Mouse (Mus musculus) intestine, embryonic 14.5 days (tissue): ENCODE measurements around the gene Arhgap32. TPM values are rescaled to one million over a fixed set of nuclear protein-coding genes. Genes with fewer than 3 reads are reported as not detected.

Experiments
- ATAC-seq: fragments of 200-750 bp; cut with Nextera tagmentation; replicated peaks from 2 replicates; pipeline ENCODE4 v1.8.0; 2017; ENCODE audit warnings: low read depth, moderate number of reproducible peaks, moderate TSS enrichment, moderate library complexity; ENCODE audit not compliant: low FRiP score, low TSS enrichment
- DNase-seq: peaks from one replicate; pipeline ENCODE4 v3.0.0-alpha.2; 2018; ENCODE audit warnings: low spot score
- H3K27ac ChIP-seq: fragments of 300-500 bp; sonication (generic); 2 replicates; pipeline ENCODE4 v1.5.1; 2014; ENCODE audit warnings: low read depth, mild to moderate bottlenecking, control low read depth
- H3K27me3 ChIP-seq: fragments of 300-500 bp; sonication (generic); replicated peaks from 2 replicates; pipeline ENCODE4 v1.6.1; 2014; ENCODE audit warnings: low read length, control low read depth; ENCODE audit not compliant: control insufficient read depth, insufficient read depth
- H3K36me3 ChIP-seq: fragments of 300-500 bp; sonication (generic); 2 replicates; pipeline ENCODE4 v1.6.1; 2014; ENCODE audit warnings: low read length, control low read depth; ENCODE audit not compliant: control insufficient read depth, insufficient read depth
- H3K4me1 ChIP-seq: fragments of 300-500 bp; sonication (generic); replicated peaks from 2 replicates; pipeline ENCODE4 v1.6.1; 2014; ENCODE audit warnings: low read length, control low read depth, mixed read lengths; ENCODE audit not compliant: control insufficient read depth, insufficient read depth
- H3K4me2 ChIP-seq: fragments of 300-500 bp; sonication (generic); 2 replicates; pipeline ENCODE4 v1.6.1; 2014; ENCODE audit warnings: low read length
- H3K4me3 ChIP-seq: fragments of 300-500 bp; sonication (generic); 2 replicates; pipeline ENCODE4 v1.5.1; 2014; ENCODE audit warnings: low read depth, low read length, control low read depth, mixed read lengths
- H3K9ac ChIP-seq: fragments of 300-500 bp; sonication (generic); 2 replicates; pipeline ENCODE4 v1.6.1; 2014; ENCODE audit warnings: mild to moderate bottlenecking, low read length
- H3K9me3 ChIP-seq: fragments of 300-500 bp; sonication (generic); 2 replicates; pipeline ENCODE4 v1.6.1; 2016; ENCODE audit warnings: low read length, control low read depth; ENCODE audit not compliant: control insufficient read depth
- WGBS: fragments of 180-500 bp; shearing (Covaris S2); extraction: QIAGEN DNeasy Blood & Tissue Kit; methylation state at CpG from one replicate; pipeline ENCODE4 v1.1.7; 2014; 5-methylcytosine and 5-hydroxymethylcytosine counted together
- polyA plus RNA-seq: library from polyadenylated mRNA; unstranded; fragments of >200 nt; fragmentation: Nextera tagmentation; extraction: Ambion mirVana; gene quantifications from 2 replicates; pipeline ENCODE4 v1.2.1, GENCODE M21; 2014

Gene Arhgap32
- polyA plus RNA-seq, 1 experiment from 2014 or later, result 10.6 TPM

DNA sequence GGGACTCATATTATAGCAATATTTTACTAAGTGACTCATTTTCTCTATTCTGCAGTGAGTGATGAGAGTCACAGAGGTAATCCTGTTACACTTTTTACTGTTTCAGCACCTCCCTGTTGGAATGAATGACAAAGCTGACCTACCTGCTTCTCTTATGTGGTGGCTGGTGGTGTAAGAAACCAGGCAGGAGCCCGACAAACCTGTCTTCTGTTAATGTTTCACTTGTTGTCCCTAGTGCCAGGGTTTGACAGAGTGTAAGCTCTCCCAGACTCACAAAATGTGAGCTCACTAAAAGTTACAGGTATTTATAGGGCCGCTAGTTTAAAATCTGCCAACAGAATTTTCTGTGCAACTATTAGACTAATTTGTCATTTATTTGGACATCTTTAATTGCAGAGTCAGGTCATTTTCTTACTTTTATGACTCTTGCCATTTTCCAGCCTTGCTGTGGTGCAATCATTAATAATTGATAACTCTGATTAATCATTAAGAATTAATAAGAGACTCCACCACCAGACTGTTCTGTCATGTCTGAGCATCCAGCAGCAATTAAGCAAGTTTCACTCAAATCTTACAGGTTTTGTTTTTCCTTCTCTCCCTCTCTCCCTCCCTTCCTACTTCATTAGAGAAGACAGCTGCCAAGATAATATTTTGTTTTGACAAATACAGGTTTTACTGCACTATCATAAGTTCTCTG is 127.1 kb downstream of the Arhgap32 start:
- H3K4me2 ChIP-seq, result 0 out of 2 replicates have a peak overlapping the region, but pooled peaks have one; percentile 13
- peak; percentile 70 for ATAC-seq
- 59% methylated on average over 2 of the region's 2 CpGs for WGBS

DNA sequence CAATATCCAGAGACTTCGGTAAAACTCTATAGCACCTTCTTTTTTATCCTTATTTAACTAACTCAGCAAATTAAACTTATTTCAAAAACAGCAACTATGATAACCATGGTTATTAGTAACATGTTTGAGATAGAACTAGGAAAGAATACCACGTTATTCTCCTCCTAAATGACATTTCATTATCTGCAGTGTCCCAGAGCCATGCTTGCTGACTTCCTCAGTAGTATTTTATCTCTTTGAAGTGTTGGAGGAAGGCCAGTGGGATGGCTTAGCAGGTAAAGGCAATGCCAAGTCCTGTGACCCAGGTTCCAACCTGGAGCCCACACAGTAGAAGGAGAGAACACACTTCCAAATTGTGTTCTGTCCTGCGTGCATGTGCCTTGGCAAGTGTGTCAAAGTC is 129.3 kb downstream of the Arhgap32 start:
- WGBS, result 90% methylated on average over 3 of the region's 3 CpGs
- H3K27ac ChIP-seq, result no peak overlapping the region
- H3K9ac ChIP-seq, result no peak overlapping the region
- H3K4me3 ChIP-seq, result no peak overlapping the region
- no peaks in the 10 kb centered on the region for H3K27me3 ChIP-seq
- no peaks in the 10 kb centered on the region for H3K4me1 ChIP-seq
- no peak overlapping the region for H3K4me2 ChIP-seq
- no peaks in the 10 kb centered on the region for H3K9me3 ChIP-seq
- ATAC-seq, result no peak
- H3K36me3 ChIP-seq, result peaks cover 35% of the 10 kb centered on the region
- DNase-seq, result no peak

More for the DNA sequence above, 127.1 kb downstream of the Arhgap32 start:
- Histone ChIP-seq H3K27ac (no peak overlapping the region), H3K27me3 (no peaks in the 10 kb centered on the region), H3K9ac (no peak overlapping the region), H3K36me3 (peaks cover 25% of the 10 kb centered on the region), H3K4me1 (no peaks in the 10 kb centered on the region), H3K9me3 (no peaks in the 10 kb centered on the region), H3K4me3 (no peak overlapping the region)
- DNase-seq, result no peak

DNA sequence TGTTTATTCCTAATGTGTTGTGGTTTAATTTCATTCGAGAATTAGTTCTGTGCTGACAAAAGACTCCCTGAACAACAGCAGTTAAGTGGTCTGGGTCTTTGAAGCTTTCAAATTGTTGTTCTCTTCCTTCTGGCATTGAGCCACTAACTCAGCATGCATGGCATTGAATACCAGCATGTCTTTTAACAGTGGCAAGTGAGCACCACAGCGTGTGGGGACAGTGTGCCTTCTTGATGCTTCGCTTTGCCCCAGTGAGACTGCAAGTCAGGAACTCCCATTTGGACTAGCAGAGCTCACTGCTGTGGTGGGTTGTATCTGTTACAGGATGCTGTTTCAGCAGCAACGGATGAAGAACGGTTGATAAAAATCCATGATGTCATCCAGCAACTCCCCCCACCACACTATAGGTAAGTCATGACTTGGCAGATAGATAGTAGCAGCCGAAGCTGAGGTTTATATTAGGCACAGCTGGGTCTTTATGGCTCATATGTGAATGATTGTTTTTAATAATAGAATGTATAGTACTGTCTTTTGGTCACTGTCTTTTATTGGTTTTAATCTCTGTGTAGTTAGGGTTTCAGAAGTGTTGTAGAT is 130.3 kb downstream of the Arhgap32 start:
- WGBS, result 72% methylated on average over 6 of the region's 6 CpGs
- Histone ChIP-seq H3K27me3 (no peaks in the 10 kb centered on the region), H3K36me3 (peaks cover 45% of the 10 kb centered on the region), H3K4me3 (no peak overlapping the region), H3K9me3 (no peaks in the 10 kb centered on the region), H3K4me2 (no peak overlapping the region), H3K27ac (no peak overlapping the region), H3K4me1 (no peaks in the 10 kb centered on the region), H3K9ac (no peak overlapping the region)
- DNase-seq, result no peak
- no peak for ATAC-seq

DNA sequence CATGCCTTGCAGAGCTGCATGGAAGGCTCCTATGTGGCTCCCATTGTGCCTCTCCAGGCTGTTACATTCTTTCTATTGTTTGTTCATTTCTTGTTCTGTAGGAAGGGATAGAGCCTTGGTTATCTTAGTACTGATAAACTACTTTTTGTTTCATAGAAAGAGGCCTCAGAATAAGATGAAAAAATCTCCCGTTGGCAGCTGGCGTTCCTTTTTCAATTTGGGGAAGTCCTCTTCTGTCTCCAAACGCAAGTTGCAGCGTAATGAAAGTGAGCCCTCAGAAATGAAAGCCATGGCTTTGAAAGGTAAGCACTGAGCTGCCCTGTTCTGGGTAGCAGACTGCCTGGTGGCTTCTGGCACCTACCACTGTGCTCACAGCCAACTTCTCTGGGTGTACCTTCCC is 134.6 kb downstream of the Arhgap32 start:
- ATAC-seq (no peak), DNase-seq (no peak)
- no peak overlapping the region for H3K4me2 ChIP-seq
- peaks cover 75% of the 10 kb centered on the region for H3K36me3 ChIP-seq
- H3K9ac ChIP-seq, result no peak overlapping the region
- no peaks in the 10 kb centered on the region for H3K27me3 ChIP-seq
- no peaks in the 10 kb centered on the region for H3K4me1 ChIP-seq
- H3K27ac ChIP-seq, result no peak overlapping the region
- WGBS, result 85% methylated on average over 4 of the region's 4 CpGs
- H3K4me3 ChIP-seq, result no peak overlapping the region
- H3K9me3 ChIP-seq, result no peaks in the 10 kb centered on the region

DNA sequence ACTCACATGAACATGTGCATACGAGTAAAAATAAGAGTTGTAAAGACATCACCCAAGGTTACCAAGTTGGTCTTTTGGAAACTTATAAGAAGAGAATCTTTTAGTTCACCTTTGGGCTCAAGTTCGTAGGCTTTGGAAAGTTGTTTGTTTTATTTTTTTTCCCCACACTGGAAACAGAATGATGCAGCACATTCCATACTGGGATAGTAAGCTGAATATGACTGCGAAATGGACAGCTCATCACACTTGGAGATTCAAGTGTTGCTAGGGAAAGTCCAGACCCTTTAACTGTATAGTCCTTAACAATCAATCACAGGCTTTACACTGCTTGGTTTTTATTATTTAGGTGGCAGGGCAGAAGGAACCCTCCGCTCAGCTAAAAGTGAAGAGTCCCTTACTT is 137.8 kb downstream of the Arhgap32 start:
- Histone ChIP-seq H3K36me3 (peaks cover 76% of the 10 kb centered on the region), H3K4me3 (no peak overlapping the region), H3K27ac (no peak overlapping the region), H3K9me3 (no peaks in the 10 kb centered on the region), H3K4me1 (no peaks in the 10 kb centered on the region), H3K27me3 (no peaks in the 10 kb centered on the region), H3K4me2 (no peak overlapping the region), H3K9ac (no peak overlapping the region)
- WGBS, result 90% methylated on average over 4 of the region's 4 CpGs
- no peak for DNase-seq
- no peak for ATAC-seq

DNA sequence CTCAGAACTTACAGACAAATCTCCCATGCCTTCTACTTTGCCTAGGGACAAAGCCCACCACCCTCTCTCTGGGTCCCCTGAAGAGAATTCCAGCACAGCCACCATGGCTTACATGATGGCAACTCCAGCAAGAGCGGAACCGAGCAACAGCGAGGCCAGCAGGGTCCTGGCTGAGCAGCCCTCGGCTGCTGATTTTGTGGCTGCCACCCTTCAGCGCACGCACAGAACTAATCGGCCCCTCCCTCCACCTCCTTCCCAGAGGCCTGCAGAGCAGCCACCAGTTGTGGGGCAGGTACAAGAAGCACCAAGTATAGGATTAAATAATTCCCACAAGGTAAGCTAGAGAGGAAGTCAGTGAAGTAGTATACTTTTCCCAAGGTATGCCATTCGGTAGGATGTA is 141.4 kb downstream of the Arhgap32 start:
- Histone ChIP-seq H3K36me3 (peaks cover 83% of the 10 kb centered on the region), H3K4me3 (no peak overlapping the region), H3K27me3 (no peaks in the 10 kb centered on the region), H3K27ac (no peak overlapping the region), H3K9ac (no peak overlapping the region), H3K9me3 (no peaks in the 10 kb centered on the region), H3K4me2 (no peak overlapping the region), H3K4me1 (no peaks in the 10 kb centered on the region)
- WGBS, result 86% methylated on average over 8 of the region's 8 CpGs
- ATAC-seq, result no peak
- DNase-seq, result no peak

DNA sequence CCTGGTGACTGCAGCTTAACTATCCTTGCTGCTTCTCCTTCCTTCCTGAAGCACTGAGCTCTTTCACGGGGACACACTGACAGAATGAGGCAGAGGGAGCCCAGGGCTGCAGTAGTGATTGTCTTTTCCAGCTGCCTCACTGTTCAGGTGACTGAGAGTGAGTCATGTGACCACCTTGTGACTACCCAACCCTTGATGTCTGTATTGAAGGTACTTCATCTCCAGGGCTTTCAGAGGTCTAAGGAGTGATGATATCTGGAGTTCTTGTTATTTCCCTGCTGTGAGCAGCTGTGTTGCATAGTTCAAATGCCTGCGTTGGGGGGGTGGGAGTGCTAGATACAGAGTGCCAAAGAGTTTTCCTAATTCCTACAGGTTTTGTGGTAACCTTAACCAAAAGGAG is 141.9 kb downstream of the Arhgap32 start:
- Histone ChIP-seq H3K9ac (no peak overlapping the region), H3K4me1 (no peaks in the 10 kb centered on the region), H3K4me3 (no peak overlapping the region), H3K27ac (no peak overlapping the region), H3K9me3 (no peaks in the 10 kb centered on the region), H3K4me2 (no peak overlapping the region), H3K36me3 (peaks cover 83% of the 10 kb centered on the region), H3K27me3 (no peaks in the 10 kb centered on the region)
- ATAC-seq (no peak), DNase-seq (no peak)
- WGBS, result 86% methylated on average over 2 of the region's 2 CpGs

DNA sequence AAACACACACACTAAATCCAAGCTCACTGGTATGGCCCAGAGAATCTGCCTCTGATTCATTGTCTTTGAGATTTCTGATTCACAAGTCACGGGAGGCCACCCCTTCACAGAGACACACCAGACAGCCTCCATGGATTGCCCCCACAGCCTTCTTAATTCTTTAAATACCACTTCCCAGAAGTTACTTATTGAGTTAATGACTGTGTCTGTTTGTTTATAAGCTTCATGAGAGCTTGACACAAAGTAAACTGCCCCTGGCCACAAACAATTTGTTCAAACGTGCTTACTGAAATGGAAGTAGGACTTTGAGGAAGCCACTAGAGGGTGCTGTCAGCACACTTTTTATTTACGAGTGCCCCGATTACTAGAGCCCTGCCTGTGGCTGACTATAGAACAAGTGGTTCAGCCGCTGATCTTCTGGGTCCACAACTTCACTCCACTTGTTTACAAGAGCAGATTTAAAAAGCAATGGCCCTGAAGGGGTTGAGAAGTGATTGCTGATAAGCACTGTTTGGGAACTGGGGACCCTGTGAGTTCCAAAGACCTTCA is 156.0 kb downstream of the Arhgap32 start:
- Histone ChIP-seq H3K4me3 (no peak overlapping the region), H3K4me1 (no peaks in the 10 kb centered on the region), H3K36me3 (no peaks in the 10 kb centered on the region), H3K4me2 (no peak overlapping the region), H3K27me3 (no peaks in the 10 kb centered on the region), H3K9ac (no peak overlapping the region), H3K9me3 (no peaks in the 10 kb centered on the region), H3K27ac (no peak overlapping the region)
- ATAC-seq (peak; percentile 72; the same call in 1 of the 2 replicates), DNase-seq (peak; percentile 73)
- 15% methylated on average over 5 of the region's 5 CpGs for WGBS

DNA sequence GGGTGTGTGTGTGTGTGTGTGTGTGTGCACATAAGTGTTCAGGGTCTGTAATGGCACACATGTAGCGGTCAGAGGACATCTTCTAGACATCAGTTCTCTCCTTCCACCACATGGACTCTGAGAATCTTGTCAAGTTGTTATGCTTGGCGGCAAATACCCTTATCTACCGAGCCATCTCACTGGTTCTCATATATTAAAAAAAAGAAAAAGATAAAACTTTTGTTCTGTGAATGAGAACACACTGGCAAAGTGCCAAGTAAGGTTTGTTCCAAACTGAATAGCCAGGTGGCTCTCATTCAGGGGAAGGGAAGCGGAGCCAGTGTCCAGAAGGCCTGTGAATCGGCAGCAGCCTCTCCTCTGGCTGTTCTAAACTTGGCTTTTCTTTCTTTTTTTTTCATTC is 162.1 kb downstream of the Arhgap32 start:
- Histone ChIP-seq H3K9me3 (no peaks in the 10 kb centered on the region), H3K4me1 (no peaks in the 10 kb centered on the region), H3K9ac (no peak overlapping the region), H3K4me2 (no peak overlapping the region), H3K4me3 (no peak overlapping the region), H3K27ac (no peak overlapping the region), H3K36me3 (no peaks in the 10 kb centered on the region), H3K27me3 (no peaks in the 10 kb centered on the region)
- ATAC-seq (no peak), DNase-seq (no peak)
- WGBS, result 90% methylated on average over 5 of the region's 5 CpGs
